Mouse (Mus musculus) forebrain, embryonic 13.5 days (tissue): Measurements from ENCODE around the gene Ccn1. TPM values are rescaled to one million over a fixed set of nuclear protein-coding genes. Genes with fewer than 3 reads are reported as not detected.

Experiments used
- ATAC-seq: fragments of 200-750 bp; cut with Nextera tagmentation; 2 replicates; pipeline ENCODE4 v1.8.0; 2017
- H3K27ac ChIP-seq: fragments of 300-500 bp; sonication (generic); 2 replicates; pipeline ENCODE4 v1.5.1; 2015; ENCODE audit warnings: inconsistent platforms, mild to moderate bottlenecking, moderate library complexity
- H3K27me3 ChIP-seq: fragments of 300-500 bp; sonication (generic); 2 replicates; pipeline ENCODE4 v1.6.1; 2015; ENCODE audit warnings: mild to moderate bottlenecking, inconsistent platforms
- H3K36me3 ChIP-seq: fragments of 300-500 bp; sonication (generic); 2 replicates; pipeline ENCODE4 v1.6.1; 2015; ENCODE audit warnings: mild to moderate bottlenecking, inconsistent platforms; ENCODE audit not compliant: poor library complexity, severe bottlenecking
- H3K4me1 ChIP-seq: fragments of 300-500 bp; sonication (generic); 2 replicates; pipeline ENCODE4 v1.6.1; 2015; ENCODE audit warnings: inconsistent platforms
- H3K4me2 ChIP-seq: fragments of 300-500 bp; sonication (generic); 2 replicates; pipeline ENCODE4 v1.6.1; 2015; ENCODE audit warnings: inconsistent platforms, mild to moderate bottlenecking, moderate library complexity
- H3K4me3 ChIP-seq: fragments of 300-500 bp; sonication (generic); 2 replicates; pipeline ENCODE4 v1.5.1; 2015; ENCODE audit warnings: mild to moderate bottlenecking, inconsistent platforms
- H3K9ac ChIP-seq: fragments of 300-500 bp; sonication (generic); 2 replicates; pipeline ENCODE4 v1.6.1; 2015; ENCODE audit warnings: mild to moderate bottlenecking, inconsistent platforms
- H3K9me3 ChIP-seq: fragments of 300-500 bp; sonication (generic); replicated peaks from 2 replicates; pipeline ENCODE4 v1.6.1; 2016; ENCODE audit warnings: inconsistent platforms
- WGBS: fragments of 180-500 bp; shearing (Covaris S2); methylation state at CpG from one replicate; pipeline ENCODE4 v1.1.7; 2015; 5-methylcytosine and 5-hydroxymethylcytosine counted together
- polyA plus RNA-seq: library from polyadenylated mRNA; unstranded; fragments of >200 nt; fragmentation: Nextera tagmentation; extraction: Ambion mirVana; gene quantifications from 2 replicates; pipeline ENCODE4 v1.2.1, GENCODE M21; 2015

The Ccn1 gene
- polyA plus RNA-seq, 1 experiment from 2014 or later: 35.6 TPM

GRCm38 (mm10) chr3:145648991-145649851 is 560 bp downstream of the Ccn1 start:
- Histone ChIP-seq H3K4me1 (peaks cover 81% of the 10 kb centered on the region), H3K36me3 (peaks cover 6% of the 10 kb centered on the region; the same call in 1 of the 2 replicates), H3K27ac (peak overlapping the region; percentile 78), H3K4me2 (peak overlapping the region; percentile 85), H3K4me3 (peak overlapping the region; percentile 64), H3K9ac (peak overlapping the region; percentile 80), H3K9me3 (no peaks in the 10 kb centered on the region), H3K27me3 (peaks cover 17% of the 10 kb centered on the region; the same call in 1 of the 2 replicates)
- WGBS: under 1% methylated on average over 48 of the region's 49 CpGs
- ATAC-seq: no peak

DNA sequence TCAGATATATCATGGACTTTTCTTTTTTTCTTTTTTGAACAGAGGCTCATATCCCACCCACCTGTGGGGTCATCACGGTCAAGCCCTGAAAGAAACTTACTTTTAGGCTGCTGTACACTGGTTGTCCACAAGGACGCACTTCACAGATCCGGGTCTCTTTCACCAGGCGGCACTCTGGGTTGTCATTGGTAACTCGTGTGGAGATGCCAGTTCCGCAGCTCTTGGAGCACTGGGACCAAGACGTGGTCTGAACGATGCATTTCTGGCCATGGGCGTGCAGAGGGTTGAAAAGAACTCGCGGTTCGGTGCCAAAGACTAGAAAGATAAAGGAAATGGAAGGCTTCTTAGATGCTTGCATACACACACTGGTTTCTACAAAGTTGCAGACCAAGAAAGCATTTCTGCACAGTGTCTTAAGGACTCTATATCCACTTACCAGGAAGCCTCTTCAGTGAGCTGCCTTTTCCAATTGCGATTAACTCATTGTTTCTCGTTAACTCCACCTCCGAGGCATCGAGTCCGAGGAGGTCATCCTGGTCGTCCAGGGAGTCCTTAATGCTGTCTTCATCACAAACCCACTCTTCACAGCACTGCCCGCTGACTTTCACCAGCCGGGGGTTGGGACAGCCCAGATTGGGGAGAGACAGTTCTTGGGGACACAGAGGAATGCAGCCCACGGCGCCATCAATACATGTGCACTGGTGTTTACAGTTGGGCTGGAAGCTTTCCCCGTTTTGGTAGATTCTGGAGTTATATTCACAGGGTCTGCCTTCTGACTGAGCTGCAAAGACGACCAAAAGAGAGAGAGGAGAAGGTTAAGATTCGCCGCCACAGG is 1.5 kb downstream of the Ccn1 start:
- peak overlapping the region; percentile 64 for H3K27ac ChIP-seq
- ATAC-seq: no peak
- peaks cover 6% of the 10 kb centered on the region; the same call in 1 of the 2 replicates for H3K36me3 ChIP-seq
- peaks cover 77% of the 10 kb centered on the region for H3K4me1 ChIP-seq
- peak overlapping the region; percentile 64 for H3K4me3 ChIP-seq
- H3K9ac ChIP-seq: peak overlapping the region; percentile 80
- 13% methylated on average over 26 of the region's 26 CpGs for WGBS
- no peaks in the 10 kb centered on the region for H3K9me3 ChIP-seq
- peak overlapping the region; percentile 85 for H3K4me2 ChIP-seq
- peaks cover 13% of the 10 kb centered on the region; the same call in 1 of the 2 replicates for H3K27me3 ChIP-seq

GRCm38 (mm10) chr3:145647416-145647815 is 2.4 kb downstream of the Ccn1 start:
- Histone ChIP-seq H3K4me3 (peak overlapping the region; percentile 64), H3K9me3 (no peaks in the 10 kb centered on the region), H3K9ac (peak overlapping the region; percentile 21; the same call in 1 of the 2 replicates), H3K4me2 (peak overlapping the region; percentile 85), H3K36me3 (peaks cover 6% of the 10 kb centered on the region; the same call in 1 of the 2 replicates), H3K4me1 (peaks cover 68% of the 10 kb centered on the region), H3K27me3 (peaks cover 7% of the 10 kb centered on the region; the same call in 1 of the 2 replicates), H3K27ac (no peak overlapping the region; the same call in 1 of the 2 replicates)
- 73% methylated on average over 18 of the region's 18 CpGs for WGBS
- no peak for ATAC-seq

- Histone ChIP-seq H3K4me1 (peaks cover 61% of the 10 kb centered on the region), H3K27ac (peak overlapping the region; percentile 52), H3K4me2 (peak overlapping the region; percentile 33), H3K4me3 (no peak overlapping the region), H3K36me3 (peaks cover 6% of the 10 kb centered on the region; the same call in 1 of the 2 replicates), H3K27me3 (peaks cover 6% of the 10 kb centered on the region; the same call in 1 of the 2 replicates), H3K9me3 (no peaks in the 10 kb centered on the region), H3K9ac (no peak overlapping the region)
- 31% methylated on average over 2 of the region's 2 CpGs for WGBS
- ATAC-seq: no peak
Observed at GRCm38 (mm10) chr3:145646666-145647065, 3.1 kb downstream of the Ccn1 start.

- no peaks in the 10 kb centered on the region for H3K9me3 ChIP-seq
- ATAC-seq: peak; percentile 63
- peaks cover 57% of the 10 kb centered on the region for H3K4me1 ChIP-seq
Observed at GRCm38 (mm10) chr3:145646009-145646408, 3.8 kb downstream of the Ccn1 start.

DNA sequence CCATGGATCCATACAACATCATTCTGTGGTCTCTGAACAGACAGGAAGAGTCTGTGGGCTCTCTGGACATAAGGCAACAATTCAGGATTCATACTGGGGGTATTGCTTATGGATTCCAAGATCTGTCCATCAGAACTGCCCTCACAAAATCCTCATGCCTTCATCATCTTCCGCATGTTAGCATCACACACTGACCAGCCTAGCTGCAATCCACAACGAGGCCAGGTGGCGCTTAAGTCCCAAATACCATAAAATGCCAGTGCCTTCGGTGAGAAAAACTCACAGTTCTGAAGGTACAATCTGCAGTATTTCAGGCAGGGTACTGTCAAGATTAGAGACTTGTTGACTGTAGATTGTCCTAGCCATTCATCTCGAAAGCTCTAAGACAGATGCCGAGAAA is 4.3 kb downstream of the Ccn1 start:
- Histone ChIP-seq H3K4me1 (peaks cover 57% of the 10 kb centered on the region), H3K27me3 (peaks cover 6% of the 10 kb centered on the region; the same call in 1 of the 2 replicates), H3K9me3 (no peaks in the 10 kb centered on the region), H3K36me3 (peaks cover 6% of the 10 kb centered on the region; the same call in 1 of the 2 replicates), H3K4me2 (no peak overlapping the region), H3K9ac (no peak overlapping the region), H3K4me3 (no peak overlapping the region), H3K27ac (peak overlapping the region; percentile 54)
- 51% methylated on average over 6 of the region's 6 CpGs for WGBS
- ATAC-seq: no peak

More at GRCm38 (mm10) chr3:145646009-145646408, 3.8 kb downstream of the Ccn1 start:
- WGBS: 7% methylated on average over 3 of the region's 3 CpGs
- peaks cover 6% of the 10 kb centered on the region; the same call in 1 of the 2 replicates for H3K27me3 ChIP-seq
- H3K4me3 ChIP-seq: no peak overlapping the region
- no peak overlapping the region for H3K9ac ChIP-seq
- H3K4me2 ChIP-seq: peak overlapping the region; percentile 33
- H3K36me3 ChIP-seq: peaks cover 6% of the 10 kb centered on the region; the same call in 1 of the 2 replicates
- peak overlapping the region; percentile 52 for H3K27ac ChIP-seq

GRCm38 (mm10) chr3:145642861-145643260 is 6.9 kb downstream of the Ccn1 start:
- Histone ChIP-seq H3K4me3 (no peak overlapping the region), H3K9me3 (no peaks in the 10 kb centered on the region), H3K4me1 (peaks cover 46% of the 10 kb centered on the region), H3K9ac (no peak overlapping the region), H3K27ac (no peak overlapping the region), H3K27me3 (no peaks in the 10 kb centered on the region), H3K36me3 (peaks cover 6% of the 10 kb centered on the region; the same call in 1 of the 2 replicates), H3K4me2 (no peak overlapping the region)
- no peak for ATAC-seq
- 53% methylated on average over 11 of the region's 11 CpGs for WGBS

DNA sequence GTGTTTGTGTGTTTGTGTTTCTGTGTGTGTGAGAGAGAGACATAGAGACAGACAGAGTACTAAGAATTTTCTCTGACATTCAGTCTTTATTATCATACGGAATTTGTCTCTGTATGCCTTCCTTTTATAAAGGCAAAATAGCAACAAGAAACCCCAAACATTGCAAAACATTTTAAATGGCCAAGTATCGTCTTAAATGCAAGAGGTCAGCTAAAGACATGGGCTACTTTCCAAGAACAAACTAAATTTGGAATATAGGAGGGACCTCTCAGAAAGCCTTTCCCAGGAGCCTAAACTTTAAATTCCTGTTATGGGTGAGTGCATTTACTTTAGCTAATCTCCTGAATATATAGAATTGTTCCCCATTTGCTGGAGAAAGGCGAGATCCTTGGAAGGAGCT is 7.9 kb downstream of the Ccn1 start:
- no peaks in the 10 kb centered on the region for H3K27me3 ChIP-seq
- H3K4me1 ChIP-seq: peaks cover 37% of the 10 kb centered on the region
- H3K9ac ChIP-seq: no peak overlapping the region
- 70% methylated on average over 3 of the region's 3 CpGs for WGBS
- ATAC-seq: no peak
- H3K9me3 ChIP-seq: no peaks in the 10 kb centered on the region
- no peak overlapping the region for H3K27ac ChIP-seq
- no peaks in the 10 kb centered on the region for H3K36me3 ChIP-seq
- H3K4me3 ChIP-seq: no peak overlapping the region
- no peak overlapping the region for H3K4me2 ChIP-seq

GRCm38 (mm10) chr3:145641036-145641685 is 8.6 kb downstream of the Ccn1 start:
- no peak overlapping the region for H3K9ac ChIP-seq
- WGBS: 85% methylated on average over 5 of the region's 5 CpGs
- no peaks in the 10 kb centered on the region for H3K36me3 ChIP-seq
- 0 out of 2 replicates have a peak overlapping the region, but pooled peaks have one; percentile 35 for H3K27ac ChIP-seq
- H3K4me3 ChIP-seq: no peak overlapping the region
- H3K27me3 ChIP-seq: no peaks in the 10 kb centered on the region
- no peak for ATAC-seq
- peaks cover 31% of the 10 kb centered on the region for H3K4me1 ChIP-seq
- H3K4me2 ChIP-seq: no peak overlapping the region
- H3K9me3 ChIP-seq: no peaks in the 10 kb centered on the region

- Histone ChIP-seq H3K9me3 (no peaks in the 10 kb centered on the region), H3K36me3 (no peaks in the 10 kb centered on the region), H3K4me2 (no peak overlapping the region), H3K4me3 (no peak overlapping the region), H3K27me3 (no peaks in the 10 kb centered on the region), H3K27ac (peak overlapping the region; percentile 35; the same call in 1 of the 2 replicates), H3K4me1 (peaks cover 25% of the 10 kb centered on the region), H3K9ac (no peak overlapping the region)
- ATAC-seq: peak; percentile 22; the same call in 1 of the 2 replicates
- WGBS: 69% methylated on average over 4 of the region's 4 CpGs
Observed at GRCm38 (mm10) chr3:145640583-145640982, 9.2 kb downstream of the Ccn1 start.

GRCm38 (mm10) chr3:145640170-145640569 is 9.6 kb downstream of the Ccn1 start:
- Histone ChIP-seq H3K27ac (no peak overlapping the region), H3K4me1 (peaks cover 21% of the 10 kb centered on the region), H3K4me3 (no peak overlapping the region), H3K36me3 (no peaks in the 10 kb centered on the region), H3K9me3 (no peaks in the 10 kb centered on the region), H3K9ac (no peak overlapping the region), H3K27me3 (no peaks in the 10 kb centered on the region), H3K4me2 (0 out of 2 replicates have a peak overlapping the region, but pooled peaks have one; percentile 0)
- peak; percentile 93 for ATAC-seq
- WGBS: 48% methylated on average over 4 of the region's 4 CpGs
